Mouse (Mus musculus) heart, postnatal 14 days (tissue): ENCODE data around the gene Olfr766-ps1. TPM values are rescaled to one million over a fixed set of nuclear protein-coding genes. Genes with fewer than 3 reads are reported as not detected.
A peak's percentile ranks its signal among the peaks of the same experiment; 100 is the strongest.
"Not testable (repeated sequence)": the region's sequence is repeated elsewhere in the genome, so short reads cannot be mapped to it uniquely, and the experiment has no call there.

Source experiments
- DNase-seq, 2 experiments: peaks; one replicate each; pipeline ENCODE4 v3.0.0; 2021 to 2022
- intact Hi-C: fragments of 180-260 bp; cut with DNase I; formaldehyde crosslinking; loops from one replicate; pipeline ENCODE4 v1.15.1; 2025
- long read RNA-seq, 2 experiments: library from polyadenylated mRNA; stranded (forward); transcript quantifications; one replicate each; pipeline ENCODE4 v2.0.0; 2021
- total RNA-seq, 2 experiments: library from RNA; stranded (reverse); gene quantifications; 2 replicates each; pipeline ENCODE4 v1.2.3; 2021

Olfr766-ps1 gene
- not detected for total RNA-seq
- long read RNA-seq, experiment 1: 0 reads
- long read RNA-seq, experiment 2: 0 reads

DNA sequence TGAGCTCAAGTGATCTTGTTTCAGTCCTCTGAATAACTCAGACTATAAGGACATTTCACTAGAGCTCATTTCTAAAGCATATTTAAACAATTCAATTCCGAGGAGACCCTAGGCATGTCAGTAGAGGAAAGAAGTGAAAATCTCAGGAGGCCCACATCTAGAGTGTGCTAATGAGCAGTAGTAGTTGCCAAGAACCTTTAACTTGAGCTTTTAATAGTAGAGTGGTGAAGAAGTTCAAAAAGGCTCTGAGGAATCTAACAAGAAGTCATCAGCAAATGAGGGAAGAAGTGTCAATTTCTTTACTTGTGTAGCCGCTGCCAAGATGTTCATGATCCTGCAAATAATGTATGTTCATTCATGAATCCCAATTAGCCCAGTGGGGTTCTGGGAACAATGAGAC is at the start of gene Olfr766-ps1:
Olfr766-ps1 (minus strand) TSS at position 101 of the 400 bp plus-strand sequence.
- intact Hi-C loops: no loop called here
- no peak for DNase-seq

DNA sequence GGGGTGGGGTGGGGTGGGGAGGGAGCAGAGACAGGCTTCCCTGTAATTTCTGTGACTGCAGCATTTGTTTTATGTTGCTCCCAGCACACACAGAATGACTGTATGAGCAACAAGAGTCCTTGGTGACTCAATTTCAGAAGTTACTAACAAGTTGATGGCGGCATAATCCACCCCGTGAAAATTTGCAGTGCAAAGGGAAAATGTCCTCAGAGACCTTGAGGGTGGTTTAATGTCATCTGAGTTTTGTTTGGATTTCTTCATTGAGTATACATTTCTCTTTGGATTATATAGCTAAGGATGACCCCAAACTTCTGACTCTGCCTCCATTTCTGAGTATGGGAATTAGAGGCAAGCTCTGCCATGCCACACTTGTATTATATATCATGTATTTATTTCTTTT is 49.0 kb upstream of the Olfr766-ps1 start, which contains the start of gene Olfr769:
Olfr769 (minus strand) TSS at position 101 of the 400 bp plus-strand sequence.
- intact Hi-C loops: no loop called here
- DNase-seq: no peak

DNA sequence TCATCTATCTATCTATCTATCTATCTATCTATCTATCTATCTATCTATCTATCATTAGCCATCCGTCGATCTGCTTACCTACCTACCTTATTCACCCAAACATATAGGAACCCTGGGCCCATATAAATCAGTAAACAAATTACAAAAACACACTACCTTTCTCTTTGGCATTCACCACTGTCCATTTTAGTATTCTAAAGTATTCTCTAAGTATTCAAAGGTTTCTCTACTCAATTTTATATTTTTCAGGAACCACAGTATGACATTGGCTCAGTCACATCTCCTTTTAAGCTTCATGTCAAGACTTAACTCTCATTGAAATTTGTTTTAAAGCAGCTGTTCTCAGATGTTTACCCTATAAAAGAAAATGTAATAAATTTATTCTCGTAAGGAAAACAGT is 46.4 kb upstream of the Olfr766-ps1 start:
- no peak for DNase-seq
- intact Hi-C loops: no loop called here

DNA sequence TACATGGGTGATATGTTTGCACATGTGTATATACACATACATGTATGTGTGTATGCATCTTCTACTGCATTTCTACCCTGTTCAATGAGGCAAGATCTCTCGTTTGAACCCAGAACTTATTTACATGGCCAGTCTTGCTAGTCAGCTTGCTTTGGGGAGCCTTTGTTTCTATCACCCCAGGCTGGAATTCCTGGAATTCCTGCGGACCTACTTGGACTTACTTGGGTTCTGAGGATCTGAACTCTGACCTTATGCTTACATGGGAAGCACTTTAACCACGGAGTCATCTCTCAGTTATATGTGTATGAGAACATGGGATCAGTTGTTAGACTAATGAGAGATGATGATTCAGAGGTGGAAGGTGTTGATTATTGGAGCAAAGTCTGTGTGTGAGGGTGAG is 32.5 kb upstream of the Olfr766-ps1 start:
- intact Hi-C loops: no loop called here
- DNase-seq: no peak

DNA sequence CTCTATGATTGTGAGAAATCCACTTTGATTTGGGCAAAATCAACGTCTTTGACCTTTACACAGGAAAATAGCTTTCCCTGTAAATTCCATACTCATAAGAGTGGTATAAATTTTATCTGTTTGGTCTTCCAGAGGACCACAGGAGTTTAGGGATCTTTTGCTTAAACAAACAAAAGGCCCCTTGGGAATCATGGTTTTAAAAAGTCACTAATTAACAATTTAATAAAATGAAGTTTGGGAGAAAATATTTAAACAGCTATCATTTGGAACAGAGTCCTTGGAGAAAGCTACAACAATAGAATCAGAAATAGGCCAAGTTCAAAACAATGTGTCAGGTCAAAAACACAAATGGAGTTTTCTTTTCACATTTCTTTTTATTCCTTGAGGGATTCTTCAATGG is 30.5 kb upstream of the Olfr766-ps1 start, which contains the start of gene Olfr768:
Olfr768 (minus strand) TSS at position 101 of the 400 bp plus-strand sequence.
- no peak for DNase-seq
- intact Hi-C loops: no loop called here

DNA sequence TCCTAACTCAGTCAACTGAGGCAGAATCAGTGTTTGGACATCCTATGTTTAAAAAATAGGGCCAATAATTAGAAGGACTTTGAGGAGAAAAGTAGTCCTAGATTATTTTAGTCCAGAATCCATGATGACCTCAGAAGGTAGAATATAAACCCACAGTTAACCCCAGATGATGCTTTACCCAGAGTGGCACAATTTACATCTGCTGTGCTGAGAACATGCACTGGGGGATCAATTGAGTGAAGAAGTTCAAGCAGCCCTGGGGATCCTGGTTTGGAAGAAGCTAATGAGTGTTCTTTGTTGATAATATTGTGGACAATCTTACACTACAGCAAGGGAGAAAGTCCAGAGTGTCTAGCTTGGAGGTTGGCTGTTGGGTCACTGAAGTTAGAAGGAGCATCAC is 14.0 kb upstream of the Olfr766-ps1 start, which contains the start of gene Olfr767:
Olfr767 (minus strand) TSS at position 101 of the 400 bp plus-strand sequence.
- DNase-seq, intact Hi-C loops: not testable (repeated sequence)

DNA sequence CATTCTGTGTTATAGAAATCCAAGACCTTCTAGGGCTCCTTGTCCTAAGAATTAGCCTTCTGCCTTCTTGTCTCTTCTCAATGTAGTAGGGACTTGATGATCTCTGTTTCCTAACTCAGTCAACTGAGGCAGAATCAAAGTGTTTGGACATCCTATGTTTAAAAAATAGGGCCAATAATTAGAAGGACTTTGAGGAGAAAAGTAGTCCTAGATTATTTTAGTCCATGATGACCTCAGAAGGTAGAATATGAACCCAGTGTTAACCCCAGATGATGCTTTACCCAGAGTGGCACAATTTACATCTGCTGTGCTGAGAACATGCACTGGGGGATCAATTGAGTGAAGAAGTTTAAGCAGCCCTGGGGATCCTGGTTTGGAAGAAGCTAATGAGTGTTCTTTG is 18.9 kb downstream of the Olfr766-ps1 start, which contains the start of gene Olfr765:
Olfr765 (minus strand) TSS at position 101 of the 400 bp plus-strand sequence.
- intact Hi-C loops, DNase-seq: not testable (repeated sequence)

- DNase-seq: no peak
Measured at GRCm38 (mm10) chr10:129039796-129040195, 29.0 kb downstream of the Olfr766-ps1 start, which contains the start of gene Olfr764-ps1. Gene Olfr764-ps1, minus strand, starts transcription at chr10:129039896.

DNA sequence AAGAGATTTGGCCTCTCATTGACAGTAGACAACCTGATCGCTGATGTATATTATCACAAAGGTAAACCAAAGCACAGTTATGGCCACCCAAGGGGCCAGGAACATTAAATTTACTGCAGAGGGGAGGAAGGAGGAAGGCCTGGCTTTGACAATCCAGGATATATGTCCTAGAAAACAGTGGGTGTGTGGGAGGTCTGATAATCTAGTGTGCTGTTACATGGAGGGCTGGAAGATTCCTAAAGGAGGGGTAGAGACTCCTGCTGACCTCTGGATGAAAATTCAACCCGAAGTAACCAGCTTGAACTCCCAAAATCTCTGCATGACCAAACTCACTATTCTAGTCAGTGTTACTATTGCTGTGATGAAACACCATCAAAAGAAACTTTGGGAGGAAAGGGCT is 40.4 kb downstream of the Olfr766-ps1 start:
- no peak for DNase-seq
- intact Hi-C loops: loop anchor here (5.0 kb wide), 1 partner anchor 1064 kb away; no protein-coding TSS in a partner anchor

More at GRCm38 (mm10) chr10:129039796-129040195, 29.0 kb downstream of the Olfr766-ps1 start, which contains the start of gene Olfr764-ps1:
- intact Hi-C loops: no loop called here

DNA sequence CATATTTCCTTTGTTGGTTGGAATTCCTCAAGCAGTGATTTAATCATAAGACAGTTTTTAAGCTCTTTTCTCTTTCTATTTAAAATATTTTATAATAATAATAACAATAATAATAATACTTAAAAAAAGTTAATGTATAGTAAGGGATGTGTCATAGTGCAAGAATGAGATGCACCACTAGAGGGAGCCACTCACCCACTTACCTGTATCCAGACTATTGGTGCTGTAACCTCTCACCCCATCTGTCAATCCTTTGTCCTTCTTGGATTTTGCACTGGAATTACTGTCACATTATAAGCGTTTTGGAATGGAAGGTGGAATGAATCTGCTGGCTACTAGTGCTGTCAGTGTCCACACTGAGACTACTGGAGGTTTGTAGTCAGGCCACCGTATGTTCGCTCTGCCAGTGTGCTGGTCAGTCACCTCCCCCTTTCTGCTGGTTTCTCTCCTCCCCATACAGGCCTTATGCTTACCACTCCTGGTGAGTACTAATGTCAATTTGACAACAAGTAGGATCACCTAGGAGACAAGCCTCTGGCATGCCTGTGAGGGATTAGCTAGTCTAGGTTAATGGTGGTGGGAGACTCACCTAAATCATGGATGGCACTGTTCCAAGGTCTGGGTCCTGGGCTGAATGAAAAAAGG is 42.6 kb downstream of the Olfr766-ps1 start:
- DNase-seq: peak in 1 of 2 experiments; percentile 37

GRCm38 (mm10) chr10:129023319-129023718 is 45.5 kb downstream of the Olfr766-ps1 start:
- intact Hi-C loops: no loop called here
- no peak for DNase-seq

More for the DNA sequence above, 42.6 kb downstream of the Olfr766-ps1 start:
- intact Hi-C loops: loop anchor here (5.0 kb wide), 1 partner anchor 1066 kb away; no protein-coding TSS in a partner anchor

DNA sequence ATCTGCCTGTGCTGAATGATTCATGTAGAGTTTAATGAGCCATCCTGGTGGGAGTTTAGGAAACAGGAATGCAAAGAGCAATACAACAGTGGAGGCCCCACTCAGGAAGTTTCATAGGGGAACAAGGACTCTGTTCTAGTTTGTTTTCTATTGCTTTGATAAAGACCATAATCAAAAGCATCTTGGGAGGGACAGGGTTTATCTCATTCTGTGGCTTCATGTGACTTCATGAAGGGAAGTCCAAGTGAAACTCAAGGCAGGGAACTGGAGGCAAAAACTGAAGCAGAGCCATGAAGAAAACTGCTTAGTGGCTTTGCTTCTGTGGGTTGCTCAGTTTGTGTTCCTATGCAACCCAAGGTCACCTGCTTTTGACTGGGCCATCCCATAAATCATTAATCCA is 54.3 kb downstream of the Olfr766-ps1 start:
- no peak for DNase-seq
- intact Hi-C loops: no loop called here

Other genes starting within 250 kb of the Olfr766-ps1 start
- gene Ormdl2, start 247.3 kb downstream of the Olfr766-ps1 start, total RNA-seq: 10 to 100 TPM in 1 of 2 experiments, 1 to 10 TPM in 1; 6.5 to 10.2 TPM
- 1 to 10 TPM; 2.8 TPM for gene Gdf11, start 177.3 kb downstream of the Olfr766-ps1 start, total RNA-seq
- 100 to 1,000 TPM; 127 to 131 TPM for gene Cd63, start 168.0 kb downstream of the Olfr766-ps1 start, total RNA-seq
- gene Rdh5, start 146.1 kb downstream of the Olfr766-ps1 start, total RNA-seq: 1 to 10 TPM; 8.6 to 9.5 TPM
- 100 to 1,000 TPM; 177 to 183 TPM for gene Bloc1s1, start 144.9 kb downstream of the Olfr766-ps1 start, total RNA-seq
- gene Itga7, start 135.2 kb downstream of the Olfr766-ps1 start, total RNA-seq: 100 to 1,000 TPM; 163 to 167 TPM
- not detected for gene Mettl7b, start 108.0 kb downstream of the Olfr766-ps1 start, total RNA-seq
- not detected for gene Olfr9, start 79.5 kb downstream of the Olfr766-ps1 start, total RNA-seq
- not detected for gene Olfr763, start 58.2 kb downstream of the Olfr766-ps1 start, total RNA-seq
- gene Olfr764-ps1, start 29.1 kb downstream of the Olfr766-ps1 start, total RNA-seq: not detected
- not detected for gene Olfr765, start 19.0 kb downstream of the Olfr766-ps1 start, total RNA-seq
- gene Olfr767, start 13.9 kb upstream of the Olfr766-ps1 start, total RNA-seq: not detected
- not detected for gene Olfr768, start 30.4 kb upstream of the Olfr766-ps1 start, total RNA-seq
- gene Olfr769, start 48.9 kb upstream of the Olfr766-ps1 start, total RNA-seq: not detected
- not detected for gene Olfr770, start 70.0 kb upstream of the Olfr766-ps1 start, total RNA-seq
- gene Olfr771, start 95.8 kb upstream of the Olfr766-ps1 start, total RNA-seq: not detected
- not detected for gene Olfr772, start 108.9 kb upstream of the Olfr766-ps1 start, total RNA-seq
- not detected for gene Olfr773, start 118.4 kb upstream of the Olfr766-ps1 start, total RNA-seq
- not detected for gene Olfr774, start 167.2 kb upstream of the Olfr766-ps1 start, total RNA-seq
- not detected for gene Olfr775, start 179.4 kb upstream of the Olfr766-ps1 start, total RNA-seq
- gene Olfr776, start 190.2 kb upstream of the Olfr766-ps1 start, total RNA-seq: not detected
- gene Olfr777, start 202.5 kb upstream of the Olfr766-ps1 start, total RNA-seq: not detected
- gene Olfr780, start 249.1 kb upstream of the Olfr766-ps1 start, total RNA-seq: not detected